Mouse (Mus musculus) forebrain, postnatal 0 days (tissue): ENCODE measurements at regions not wholly inside any gene's neighbourhood (a gene's known extent, or its start where the extent isn't known, plus 50 kb on each side); places are given as distances from the start of the nearest gene placed in this dataset.

ENCODE experiments used
- ATAC-seq: fragments of 200-750 bp; cut with Nextera tagmentation; 2 replicates; pipeline ENCODE4 v1.8.0; 2017; ENCODE audit warnings: mild to moderate bottlenecking, moderate library complexity
- DNase-seq: peaks from one replicate; pipeline ENCODE4 v3.0.0-alpha.2; 2015
- H3K27ac ChIP-seq: fragments of 300-500 bp; sonication (generic); 2 replicates; pipeline ENCODE4 v1.5.1; 2014; ENCODE audit warnings: low read depth, mild to moderate bottlenecking, antibody characterized with exemption, low read length, moderate library complexity, mixed read lengths
- H3K27me3 ChIP-seq: fragments of 300-500 bp; sonication (generic); 2 replicates; pipeline ENCODE4 v1.6.1; 2014; ENCODE audit warnings: mild to moderate bottlenecking, low read length, mixed read lengths; ENCODE audit not compliant: insufficient read depth
- H3K36me3 ChIP-seq: fragments of 300-500 bp; sonication (generic); 2 replicates; pipeline ENCODE4 v1.6.1; 2014; ENCODE audit warnings: mild to moderate bottlenecking, moderate library complexity; ENCODE audit not compliant: insufficient read depth
- H3K4me1 ChIP-seq: fragments of 300-500 bp; sonication (generic); 2 replicates; pipeline ENCODE4 v1.6.1; 2014; ENCODE audit warnings: antibody characterized with exemption; ENCODE audit not compliant: insufficient read depth
- H3K4me2 ChIP-seq: fragments of 300-500 bp; sonication (generic); 2 replicates; pipeline ENCODE4 v1.6.1; 2014; ENCODE audit warnings: low read depth, mild to moderate bottlenecking, moderate library complexity
- H3K4me3 ChIP-seq: fragments of 300-500 bp; sonication (generic); 2 replicates; pipeline ENCODE4 v1.5.1; 2014; ENCODE audit warnings: low read depth, low read length, mixed read lengths
- H3K9ac ChIP-seq: fragments of 300-500 bp; sonication (generic); 2 replicates; pipeline ENCODE4 v1.6.1; 2014; ENCODE audit warnings: mild to moderate bottlenecking
- H3K9me3 ChIP-seq: fragments of 300-500 bp; sonication (generic); 2 replicates; pipeline ENCODE4 v1.6.1; 2016; ENCODE audit warnings: low read length
- CTCF ChIP-seq: sonication (generic); IDR thresholded peaks from 2 replicates; pipeline ENCODE4 v1.5.1; 2016; ENCODE audit warnings: antibody characterized with exemption, control low read depth, low read depth
- WGBS: fragments of 180-500 bp; shearing (Covaris S2); extraction: QIAGEN DNeasy Blood & Tissue Kit; methylation state at CpG from one replicate; pipeline ENCODE4 v1.1.7; 2014; 5-methylcytosine and 5-hydroxymethylcytosine counted together

GRCm38 (mm10) chr5:83890619-83891185 is 526.5 kb downstream of the Epha5 start:
- no peak for TF ChIP-seq CTCF
- 58% methylated on average over 2 of the region's 2 CpGs for WGBS

GRCm38 (mm10) chr5:83872052-83872451 is 517.1 kb upstream of the Tecrl start:
- TF ChIP-seq CTCF = no peak
- no peak for ATAC-seq
- no peaks in the 10 kb centered on the region for H3K4me1 ChIP-seq
- no peaks in the 10 kb centered on the region for H3K27me3 ChIP-seq
- no peaks in the 10 kb centered on the region for H3K9me3 ChIP-seq
- H3K9ac ChIP-seq = no peak overlapping the region
- WGBS = 7% methylated on average over 1 of the region's 1 CpGs
- H3K27ac ChIP-seq = no peak overlapping the region
- H3K36me3 ChIP-seq = no peaks in the 10 kb centered on the region
- no peak overlapping the region for H3K4me2 ChIP-seq
- H3K4me3 ChIP-seq = no peak overlapping the region
- DNase-seq = peak; percentile 14

More at GRCm38 (mm10) chr5:83890619-83891185, 526.5 kb downstream of the Epha5 start:
- ATAC-seq (peak; percentile 53; the same call in 1 of the 2 replicates), DNase-seq (peak; percentile 2)
- H3K4me2 ChIP-seq = no peak overlapping the region
- H3K27ac ChIP-seq = no peak overlapping the region
- no peak overlapping the region for H3K4me3 ChIP-seq
- no peaks in the 10 kb centered on the region for H3K4me1 ChIP-seq
- H3K9ac ChIP-seq = no peak overlapping the region
- H3K36me3 ChIP-seq = no peaks in the 10 kb centered on the region
- no peaks in the 10 kb centered on the region for H3K27me3 ChIP-seq
- H3K9me3 ChIP-seq = no peaks in the 10 kb centered on the region

GRCm38 (mm10) chr5:83868359-83868758 is 513.4 kb upstream of the Tecrl start:
- no peak overlapping the region for H3K9ac ChIP-seq
- H3K4me3 ChIP-seq = no peak overlapping the region
- H3K27me3 ChIP-seq = no peaks in the 10 kb centered on the region
- WGBS = 75% methylated on average over 4 of the region's 4 CpGs
- no peaks in the 10 kb centered on the region for H3K9me3 ChIP-seq
- no peaks in the 10 kb centered on the region for H3K4me1 ChIP-seq
- DNase-seq = no peak
- ATAC-seq = no peak
- H3K4me2 ChIP-seq = no peak overlapping the region
- H3K27ac ChIP-seq = no peak overlapping the region
- TF ChIP-seq CTCF = no peak
- no peaks in the 10 kb centered on the region for H3K36me3 ChIP-seq

- H3K36me3 ChIP-seq = no peaks in the 10 kb centered on the region
- no peaks in the 10 kb centered on the region for H3K27me3 ChIP-seq
- ATAC-seq (no peak), DNase-seq (no peak)
- no peak overlapping the region for H3K4me3 ChIP-seq
- H3K9me3 ChIP-seq = no peaks in the 10 kb centered on the region
- no peak overlapping the region for H3K27ac ChIP-seq
- TF ChIP-seq CTCF = no peak
- H3K4me1 ChIP-seq = no peaks in the 10 kb centered on the region
- H3K9ac ChIP-seq = no peak overlapping the region
- no peak overlapping the region for H3K4me2 ChIP-seq
Observed at GRCm38 (mm10) chr5:83861674-83862073, 506.7 kb upstream of the Tecrl start.

GRCm38 (mm10) chr5:83852022-83852421 is 497.0 kb upstream of the Tecrl start:
- H3K4me3 ChIP-seq = no peak overlapping the region
- ATAC-seq (no peak), DNase-seq (no peak)
- no peaks in the 10 kb centered on the region for H3K4me1 ChIP-seq
- H3K4me2 ChIP-seq = no peak overlapping the region
- WGBS = 82% methylated on average over 4 of the region's 4 CpGs
- no peak overlapping the region for H3K9ac ChIP-seq
- H3K27ac ChIP-seq = no peak overlapping the region
- H3K9me3 ChIP-seq = no peaks in the 10 kb centered on the region
- H3K27me3 ChIP-seq = no peaks in the 10 kb centered on the region
- no peaks in the 10 kb centered on the region for H3K36me3 ChIP-seq
- no peak for TF ChIP-seq CTCF

GRCm38 (mm10) chr5:83826561-83826960 is 471.6 kb upstream of the Tecrl start:
- no peak for TF ChIP-seq CTCF
- WGBS = 46% methylated on average over 2 of the region's 2 CpGs
- peak; percentile 71 for ATAC-seq
- no peaks in the 10 kb centered on the region for H3K36me3 ChIP-seq
- H3K4me1 ChIP-seq = no peaks in the 10 kb centered on the region
- H3K4me3 ChIP-seq = no peak overlapping the region
- no peak overlapping the region for H3K4me2 ChIP-seq
- no peak overlapping the region for H3K27ac ChIP-seq
- DNase-seq = peak; percentile 25
- H3K9me3 ChIP-seq = no peaks in the 10 kb centered on the region
- H3K27me3 ChIP-seq = no peaks in the 10 kb centered on the region
- H3K9ac ChIP-seq = no peak overlapping the region

- Histone ChIP-seq H3K27me3 (no peaks in the 10 kb centered on the region), H3K4me1 (no peaks in the 10 kb centered on the region), H3K9me3 (no peaks in the 10 kb centered on the region), H3K36me3 (no peaks in the 10 kb centered on the region), H3K4me2 (no peak overlapping the region), H3K9ac (no peak overlapping the region), H3K4me3 (no peak overlapping the region), H3K27ac (no peak overlapping the region)
- no peak for ATAC-seq
- no peak for TF ChIP-seq CTCF
- 90% methylated on average over 2 of the region's 2 CpGs for WGBS
- no peak for DNase-seq
Observed at GRCm38 (mm10) chr5:83824838-83825466, 470.0 kb upstream of the Tecrl start.
